Comparison of ENCODE assay signal across 25 mouse cellular contexts in the genomic region with DNA sequence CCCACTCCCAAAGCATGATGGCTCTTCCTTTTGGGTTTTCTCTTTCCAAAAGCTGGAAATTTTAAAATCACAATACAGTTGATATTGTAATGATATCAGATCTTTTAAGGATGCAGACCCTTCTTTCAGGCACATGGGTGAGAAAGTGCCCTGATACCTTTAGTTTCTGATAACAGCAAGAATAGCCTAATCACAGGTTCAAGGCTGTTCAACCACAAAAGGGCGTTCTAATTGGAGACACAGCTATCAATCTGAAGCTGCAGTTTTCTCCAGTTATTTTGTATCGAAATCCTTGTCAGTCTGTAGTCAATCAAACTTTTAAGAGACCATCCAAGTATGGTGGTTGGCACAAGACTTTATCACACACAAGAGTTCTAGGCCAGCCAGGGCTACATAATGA. TPM values are rescaled to one million over a fixed set of nuclear protein-coding genes. Genes with fewer than 3 reads are reported as not detected.
DNase-seq lines count a peak whose midpoint lies in the region; ATAC-seq lines count a peak whose summit lies in the region.
"Had no signal": no experiment of that assay in that cellular context is flagged by ENCODE, and none has a peak within 500 bp of the region (broad histone marks: within the 10 kb centered on the region; RNA-seq: fewer than 3 reads in every experiment).

No protein-coding gene starts in this region.

- H3K4me1 ChIP-seq in limb, embryonic 13.5 days, result peaks cover 38% of the 10 kb centered on the region
- H3K4me1 ChIP-seq in limb, embryonic 10.5 days, result peaks cover 29% of the 10 kb centered on the region
- H3K4me1 ChIP-seq in midbrain, embryonic 14.5 days (ENCODE audit: control insufficient read depth, insufficient read depth, low read length), result peaks cover 29% of the 10 kb centered on the region
- peaks cover 19% of the 10 kb centered on the region for H3K4me1 ChIP-seq in midbrain, embryonic 11.5 days (ENCODE audit: control insufficient read depth, insufficient read depth, low read length)
- peaks cover 50% of the 10 kb centered on the region for H3K4me1 ChIP-seq in liver, embryonic 15.5 days (replicated peaks)
- H3K4me1 ChIP-seq in embryonic facial prominence, embryonic 10.5 days, result peaks cover 38% of the 10 kb centered on the region

- no peak overlapping the region for H3K4me3 ChIP-seq in limb, embryonic 13.5 days
- no peak overlapping the region for H3K4me3 ChIP-seq in limb, embryonic 10.5 days
- no peak overlapping the region for H3K4me3 ChIP-seq in midbrain, embryonic 14.5 days (replicated peaks; ENCODE audit: low read depth, low read length)
- H3K4me3 ChIP-seq in midbrain, embryonic 11.5 days (ENCODE audit: low read depth, low read length), result no peak overlapping the region
- no peak overlapping the region for H3K4me3 ChIP-seq in liver, embryonic 15.5 days (replicated peaks)
- H3K4me3 ChIP-seq in embryonic facial prominence, embryonic 10.5 days, result no peak overlapping the region
- H3K4me3 ChIP-seq: midbrain, embryonic 12.5 days had no signal

- H3K9me3 ChIP-seq in limb, embryonic 13.5 days, result no peaks in the 10 kb centered on the region
- no peaks in the 10 kb centered on the region for H3K9me3 ChIP-seq in limb, embryonic 10.5 days (replicated peaks)
- H3K9me3 ChIP-seq in midbrain, embryonic 14.5 days (ENCODE audit: control insufficient read depth, low read length), result no peaks in the 10 kb centered on the region
- no peaks in the 10 kb centered on the region for H3K9me3 ChIP-seq in midbrain, embryonic 11.5 days (ENCODE audit: control insufficient read depth, low read length)
- H3K9me3 ChIP-seq in liver, embryonic 15.5 days (replicated peaks), result no peaks in the 10 kb centered on the region
- no peaks in the 10 kb centered on the region for H3K9me3 ChIP-seq in embryonic facial prominence, embryonic 10.5 days
- H3K9me3 ChIP-seq: forebrain, embryonic 13.5 days; midbrain, embryonic 12.5 days had no signal

- ATAC-seq in limb, embryonic 13.5 days (ENCODE audit: low FRiP score, low read depth), result no peak
- ATAC-seq in midbrain, embryonic 14.5 days (ENCODE audit: low FRiP score, low TSS enrichment), result no peak
- ATAC-seq in midbrain, embryonic 11.5 days (ENCODE audit: low FRiP score), result no peak
- ATAC-seq in liver, embryonic 15.5 days (ENCODE audit: insufficient read depth), result no peak
- ATAC-seq: CD4-positive, CD25-positive, alpha-beta regulatory T cell, adult 4 months; forebrain, embryonic 13.5 days; intestine, postnatal 0 days had no signal

- H3K4me2 ChIP-seq in limb, embryonic 13.5 days (replicated peaks), result peak overlapping the region; percentile 81; the same call in 1 of the 2 replicates
- H3K4me2 ChIP-seq in midbrain, embryonic 14.5 days (ENCODE audit: low read length), result peak overlapping the region; percentile 74; the same call in 1 of the 2 replicates
- H3K4me2 ChIP-seq in midbrain, embryonic 11.5 days, result no peak overlapping the region
- peak overlapping the region; percentile 82; the same call in 1 of the 2 replicates for H3K4me2 ChIP-seq in liver, embryonic 15.5 days

- no peak overlapping the region for H3K27ac ChIP-seq in limb, embryonic 13.5 days
- H3K27ac ChIP-seq in limb, embryonic 10.5 days, result no peak overlapping the region
- H3K27ac ChIP-seq in midbrain, embryonic 14.5 days (replicated peaks; ENCODE audit: low read depth, low read length), result no peak overlapping the region
- H3K27ac ChIP-seq in midbrain, embryonic 11.5 days (ENCODE audit: low read depth, low read length), result no peak overlapping the region
- no peak overlapping the region for H3K27ac ChIP-seq in liver, embryonic 15.5 days (replicated peaks)
- no peak overlapping the region for H3K27ac ChIP-seq in embryonic facial prominence, embryonic 10.5 days (replicated peaks)
- H3K27ac ChIP-seq: forebrain, embryonic 13.5 days; midbrain, embryonic 12.5 days had no signal

- H3K9ac ChIP-seq in limb, embryonic 13.5 days, result no peak overlapping the region
- H3K9ac ChIP-seq in midbrain, embryonic 14.5 days (replicated peaks; ENCODE audit: low read length), result no peak overlapping the region
- no peak overlapping the region for H3K9ac ChIP-seq in midbrain, embryonic 11.5 days (ENCODE audit: low read length)
- H3K9ac ChIP-seq in liver, embryonic 15.5 days, result no peak overlapping the region
- H3K9ac ChIP-seq: forebrain, embryonic 13.5 days; midbrain, embryonic 12.5 days had no signal

- no peak for DNase-seq in limb, embryonic 10.5 days (ENCODE audit: low spot score)
- DNase-seq in midbrain, embryonic 14.5 days, result no peak
- no peak for DNase-seq in midbrain, embryonic 11.5 days (ENCODE audit: low spot score, missing footprints)
- DNase-seq in gastrocnemius, adult 8-10 months (ENCODE audit: low spot score in 2 of 2), result no peak
- no peak for DNase-seq in embryonic facial prominence, embryonic 10.5 days (ENCODE audit: low spot score)
- DNase-seq: adrenal gland, adult 2 months; adrenal gland, postnatal 36 days; cerebellum, adult 2 months; cerebellum, postnatal 14 days; gastrocnemius, postnatal 14 days; heart, postnatal 14 days; kidney, adult 9 months; kidney, postnatal 10 days; layer of hippocampus, adult 9-11 months; lung, postnatal 14 days; right cerebral cortex, adult 18-20 months; right cerebral cortex, postnatal 4 days; thymus, adult 2 months; thymus, postnatal 36 days had no signal

- H3K27me3 ChIP-seq in limb, embryonic 13.5 days, result no peaks in the 10 kb centered on the region
- no peaks in the 10 kb centered on the region for H3K27me3 ChIP-seq in limb, embryonic 10.5 days (ENCODE audit: low read depth, poor library complexity, severe bottlenecking)
- no peaks in the 10 kb centered on the region for H3K27me3 ChIP-seq in midbrain, embryonic 14.5 days (ENCODE audit: control insufficient read depth, insufficient read depth, low read length)
- H3K27me3 ChIP-seq in midbrain, embryonic 11.5 days (ENCODE audit: control insufficient read depth, insufficient read depth, low read length), result no peaks in the 10 kb centered on the region
- H3K27me3 ChIP-seq in liver, embryonic 15.5 days, result no peaks in the 10 kb centered on the region
- H3K27me3 ChIP-seq in embryonic facial prominence, embryonic 10.5 days (replicated peaks; ENCODE audit: low read depth, poor library complexity, severe bottlenecking), result no peaks in the 10 kb centered on the region
- H3K27me3 ChIP-seq: forebrain, embryonic 13.5 days; midbrain, embryonic 12.5 days had no signal

- WGBS in limb, embryonic 13.5 days, result 89% methylated on average over 2 of the region's 2 CpGs
- WGBS in limb, embryonic 10.5 days, result 87% methylated on average over 2 of the region's 2 CpGs
- 98% methylated on average over 2 of the region's 2 CpGs for WGBS in midbrain, embryonic 14.5 days
- WGBS in midbrain, embryonic 11.5 days, result 90% methylated on average over 2 of the region's 2 CpGs
- WGBS in liver, embryonic 15.5 days (ENCODE audit: insufficient replicate concordance), result 19% methylated on average over 2 of the region's 2 CpGs
- WGBS in embryonic facial prominence, embryonic 10.5 days, result 87% methylated on average over 2 of the region's 2 CpGs

- no peaks in the 10 kb centered on the region for H3K36me3 ChIP-seq in limb, embryonic 13.5 days
- H3K36me3 ChIP-seq in limb, embryonic 10.5 days, result no peaks in the 10 kb centered on the region
- H3K36me3 ChIP-seq in midbrain, embryonic 14.5 days (ENCODE audit: control insufficient read depth, insufficient read depth, low read length), result no peaks in the 10 kb centered on the region
- H3K36me3 ChIP-seq in midbrain, embryonic 11.5 days (ENCODE audit: control insufficient read depth, insufficient read depth, low read length), result no peaks in the 10 kb centered on the region
- no peaks in the 10 kb centered on the region for H3K36me3 ChIP-seq in liver, embryonic 15.5 days (replicated peaks)
- H3K36me3 ChIP-seq in embryonic facial prominence, embryonic 10.5 days (replicated peaks), result no peaks in the 10 kb centered on the region
- H3K36me3 ChIP-seq: midbrain, embryonic 12.5 days had no signal

RNA-seq across cellular contexts. Expression of gene Nr2c2, which starts 2.7 kb away (rescaled TPM):
- 21.1 and 24.3 TPM in 2 replicates for polyA plus RNA-seq in limb, embryonic 13.5 days (2015; fragmentation: Nextera tagmentation; extraction: Ambion mirVana)
- polyA plus RNA-seq in limb, embryonic 10.5 days (2016; fragmentation: Nextera tagmentation; extraction: Ambion mirVana), result 19.2 and 20.3 TPM in 2 replicates
- polyA plus RNA-seq in midbrain, embryonic 14.5 days (2014; fragmentation: Nextera tagmentation; extraction: Ambion mirVana), result 30.1 and 35.0 TPM in 2 replicates
- 20.0 and 20.4 TPM in 2 replicates for polyA plus RNA-seq in midbrain, embryonic 11.5 days (2014; fragmentation: Nextera tagmentation; extraction: Ambion mirVana)
- 6.8 and 8.5 TPM in 2 replicates for polyA plus RNA-seq in liver, embryonic 15.5 days (2015; fragmentation: Nextera tagmentation; extraction: Ambion mirVana)
- total RNA-seq in gastrocnemius, adult 8-10 months (2022), result 10 to 100 TPM; 20.7 to 26.5 (median 25.0) TPM
- 22.5 and 23.0 TPM in 2 replicates for polyA plus RNA-seq in embryonic facial prominence, embryonic 10.5 days (2016; fragmentation: Nextera tagmentation; extraction: Ambion mirVana)
